In genomic region chr11:51591168-51591567, GRCm38 (mm10) we compare ENCODE assay signal across 20 mouse cellular contexts. TPM values are rescaled to one million over a fixed set of nuclear protein-coding genes. Genes with fewer than 3 reads are reported as not detected.
A peak's percentile ranks its signal among the peaks of the same experiment; 100 is the strongest.
DNase-seq lines count a peak whose midpoint lies in the region; ATAC-seq lines count a peak whose summit lies in the region.
"Had no signal": no experiment of that assay in that cellular context is flagged by ENCODE, and none has a peak within 500 bp of the region (broad histone marks: within the 10 kb centered on the region; RNA-seq: fewer than 3 reads in every experiment).

No protein-coding gene starts in this region.

- no peak overlapping the region for H3K27ac ChIP-seq in forebrain, embryonic 14.5 days (ENCODE audit: low read depth, low read length)
- no peak overlapping the region for H3K27ac ChIP-seq in forebrain, embryonic 10.5 days
- H3K27ac ChIP-seq in hindbrain, embryonic 13.5 days = no peak overlapping the region
- H3K27ac ChIP-seq: forebrain, embryonic 13.5 days; hindbrain, embryonic 12.5 days; kidney, postnatal 0 days; limb, embryonic 15.5 days; midbrain, embryonic 15.5 days had no signal

- H3K4me2 ChIP-seq in forebrain, embryonic 14.5 days (ENCODE audit: low read length) = no peak overlapping the region
- H3K4me2 ChIP-seq in hindbrain, embryonic 13.5 days = no peak overlapping the region
- H3K4me2 ChIP-seq: forebrain, embryonic 13.5 days; hindbrain, embryonic 12.5 days; limb, embryonic 15.5 days; midbrain, embryonic 15.5 days had no signal

- H3K4me3 ChIP-seq in forebrain, embryonic 14.5 days (ENCODE audit: low read depth, low read length) = no peak overlapping the region
- no peak overlapping the region for H3K4me3 ChIP-seq in forebrain, embryonic 10.5 days
- no peak overlapping the region for H3K4me3 ChIP-seq in hindbrain, embryonic 13.5 days
- H3K4me3 ChIP-seq: forebrain, embryonic 13.5 days; hindbrain, embryonic 12.5 days; limb, embryonic 15.5 days; midbrain, embryonic 15.5 days; myocyte had no signal

- 78% methylated on average over 7 of the region's 7 CpGs for WGBS in forebrain, embryonic 14.5 days
- WGBS in forebrain, embryonic 10.5 days = 92% methylated on average over 7 of the region's 7 CpGs
- 79% methylated on average over 7 of the region's 7 CpGs for WGBS in hindbrain, embryonic 13.5 days

- H3K27me3 ChIP-seq in forebrain, embryonic 14.5 days (replicated peaks; ENCODE audit: control insufficient read depth, insufficient read depth, low read length) = no peaks in the 10 kb centered on the region
- no peaks in the 10 kb centered on the region for H3K27me3 ChIP-seq in forebrain, embryonic 10.5 days (ENCODE audit: poor library complexity, severe bottlenecking)
- no peaks in the 10 kb centered on the region for H3K27me3 ChIP-seq in hindbrain, embryonic 13.5 days
- H3K27me3 ChIP-seq: CH12.LX; forebrain, embryonic 13.5 days; hindbrain, embryonic 12.5 days; limb, embryonic 15.5 days; midbrain, embryonic 15.5 days had no signal

- no peaks in the 10 kb centered on the region for H3K9me3 ChIP-seq in forebrain, embryonic 14.5 days (replicated peaks; ENCODE audit: control insufficient read depth, low read length)
- no peaks in the 10 kb centered on the region for H3K9me3 ChIP-seq in forebrain, embryonic 10.5 days
- no peaks in the 10 kb centered on the region for H3K9me3 ChIP-seq in hindbrain, embryonic 13.5 days
- H3K9me3 ChIP-seq: forebrain, embryonic 13.5 days; hindbrain, embryonic 12.5 days; limb, embryonic 15.5 days; midbrain, embryonic 15.5 days had no signal

- DNase-seq in forebrain, embryonic 14.5 days (ENCODE audit: low spot score) = peak; percentile 29
- no peak for DNase-seq in forebrain, embryonic 10.5 days (ENCODE audit: extremely low spot score, low spot score)
- DNase-seq in kidney, postnatal 36 days = peak; percentile 30 to 38
- DNase-seq in kidney, adult 18-20 months = no peak
- peak; percentile 26 for DNase-seq in adipocyte (ENCODE audit: low spot score)
- no peak for DNase-seq in urinary bladder, postnatal 14 days (ENCODE audit: low spot score)
- DNase-seq: cerebellum, adult 9-11 months; gastrocnemius, postnatal 10 days; heart, postnatal 10 days; thymus, postnatal 14 days had no signal

- peaks cover 99% of the 10 kb centered on the region for H3K36me3 ChIP-seq in forebrain, embryonic 14.5 days (ENCODE audit: control insufficient read depth, insufficient read depth, low read length)
- peaks cover 100% of the 10 kb centered on the region for H3K36me3 ChIP-seq in forebrain, embryonic 10.5 days (replicated peaks)
- H3K36me3 ChIP-seq in hindbrain, embryonic 13.5 days = peaks cover 97% of the 10 kb centered on the region

- no peaks in the 10 kb centered on the region for H3K4me1 ChIP-seq in forebrain, embryonic 14.5 days (ENCODE audit: control insufficient read depth, insufficient read depth, low read length)
- peaks cover 4% of the 10 kb centered on the region for H3K4me1 ChIP-seq in forebrain, embryonic 10.5 days
- peaks cover 2% of the 10 kb centered on the region; the same call in 1 of the 2 replicates for H3K4me1 ChIP-seq in hindbrain, embryonic 13.5 days (replicated peaks)

- ATAC-seq in forebrain, embryonic 14.5 days = no peak
- ATAC-seq in hindbrain, embryonic 13.5 days (ENCODE audit: low FRiP score) = no peak
- ATAC-seq: activated CD4-positive, CD25-positive, alpha-beta regulatory T cell, adult 4 months; forebrain, embryonic 13.5 days; inflammation-experienced regulatory T-cells, adult 6 months had no signal

- no peak overlapping the region for H3K9ac ChIP-seq in forebrain, embryonic 14.5 days (ENCODE audit: low read length)
- H3K9ac ChIP-seq in hindbrain, embryonic 13.5 days = no peak overlapping the region
- H3K9ac ChIP-seq: forebrain, embryonic 13.5 days; hindbrain, embryonic 12.5 days; limb, embryonic 15.5 days; midbrain, embryonic 15.5 days had no signal

RNA-seq across cellular contexts. Expression of gene Phykpl, which starts 6.6 kb away (rescaled TPM):
- 9.2 and 9.7 TPM in 2 replicates for polyA plus RNA-seq in forebrain, embryonic 14.5 days (2014; fragmentation: Nextera tagmentation; extraction: Ambion mirVana)
- polyA plus RNA-seq in forebrain, embryonic 10.5 days (2016; fragmentation: Nextera tagmentation; extraction: Ambion mirVana) = 15.9 and 16.3 TPM in 2 replicates
- 10.5 and 11.0 TPM in 2 replicates for polyA plus RNA-seq in hindbrain, embryonic 13.5 days (2015; fragmentation: Nextera tagmentation; extraction: Ambion mirVana)

RNA-seq across cellular contexts. Expression of gene Hnrnpab, which starts 15.5 kb away (rescaled TPM):
- 545 and 644 TPM in 2 replicates for polyA plus RNA-seq in forebrain, embryonic 14.5 days (2014; fragmentation: Nextera tagmentation; extraction: Ambion mirVana)
- polyA plus RNA-seq in forebrain, embryonic 10.5 days (2016; fragmentation: Nextera tagmentation; extraction: Ambion mirVana) = 597 and 634 TPM in 2 replicates
- 400 and 427 TPM in 2 replicates for polyA plus RNA-seq in hindbrain, embryonic 13.5 days (2015; fragmentation: Nextera tagmentation; extraction: Ambion mirVana)

RNA-seq across cellular contexts. Expression of gene Nhp2, which starts 28.4 kb away (rescaled TPM):
- polyA plus RNA-seq in forebrain, embryonic 14.5 days (2014; fragmentation: Nextera tagmentation; extraction: Ambion mirVana) = 114 and 150 TPM in 2 replicates
- 273 and 279 TPM in 2 replicates for polyA plus RNA-seq in forebrain, embryonic 10.5 days (2016; fragmentation: Nextera tagmentation; extraction: Ambion mirVana)
- 99.6 and 108 TPM in 2 replicates for polyA plus RNA-seq in hindbrain, embryonic 13.5 days (2015; fragmentation: Nextera tagmentation; extraction: Ambion mirVana)

RNA-seq across cellular contexts. Expression of gene Rmnd5b, which starts 44.5 kb away (rescaled TPM):
- polyA plus RNA-seq in forebrain, embryonic 14.5 days (2014; fragmentation: Nextera tagmentation; extraction: Ambion mirVana) = 77.0 and 86.4 TPM in 2 replicates
- 37.2 and 39.1 TPM in 2 replicates for polyA plus RNA-seq in forebrain, embryonic 10.5 days (2016; fragmentation: Nextera tagmentation; extraction: Ambion mirVana)
- 74.8 and 77.7 TPM in 2 replicates for polyA plus RNA-seq in hindbrain, embryonic 13.5 days (2015; fragmentation: Nextera tagmentation; extraction: Ambion mirVana)

RNA-seq across cellular contexts. Expression of gene N4bp3, which starts 59.5 kb away (rescaled TPM):
- 6.6 and 9.9 TPM in 2 replicates for polyA plus RNA-seq in forebrain, embryonic 14.5 days (2014; fragmentation: Nextera tagmentation; extraction: Ambion mirVana)
- polyA plus RNA-seq in forebrain, embryonic 10.5 days (2016; fragmentation: Nextera tagmentation; extraction: Ambion mirVana) = 19.4 and 21.1 TPM in 2 replicates
- polyA plus RNA-seq in hindbrain, embryonic 13.5 days (2015; fragmentation: Nextera tagmentation; extraction: Ambion mirVana) = 12.9 and 14.1 TPM in 2 replicates

Comparison
In these comparisons a context has a peak if more than half of its experiments do, and no peak if none do; other contexts are left out.
1. DNase-seq: peak in forebrain, embryonic 14.5 days (single experiment), kidney, postnatal 36 days (2 of 2) and adipocyte (single experiment); none in forebrain, embryonic 10.5 days (single experiment), kidney, adult 18-20 months (single experiment) and urinary bladder, postnatal 14 days (single experiment).